In the genomic region with DNA sequence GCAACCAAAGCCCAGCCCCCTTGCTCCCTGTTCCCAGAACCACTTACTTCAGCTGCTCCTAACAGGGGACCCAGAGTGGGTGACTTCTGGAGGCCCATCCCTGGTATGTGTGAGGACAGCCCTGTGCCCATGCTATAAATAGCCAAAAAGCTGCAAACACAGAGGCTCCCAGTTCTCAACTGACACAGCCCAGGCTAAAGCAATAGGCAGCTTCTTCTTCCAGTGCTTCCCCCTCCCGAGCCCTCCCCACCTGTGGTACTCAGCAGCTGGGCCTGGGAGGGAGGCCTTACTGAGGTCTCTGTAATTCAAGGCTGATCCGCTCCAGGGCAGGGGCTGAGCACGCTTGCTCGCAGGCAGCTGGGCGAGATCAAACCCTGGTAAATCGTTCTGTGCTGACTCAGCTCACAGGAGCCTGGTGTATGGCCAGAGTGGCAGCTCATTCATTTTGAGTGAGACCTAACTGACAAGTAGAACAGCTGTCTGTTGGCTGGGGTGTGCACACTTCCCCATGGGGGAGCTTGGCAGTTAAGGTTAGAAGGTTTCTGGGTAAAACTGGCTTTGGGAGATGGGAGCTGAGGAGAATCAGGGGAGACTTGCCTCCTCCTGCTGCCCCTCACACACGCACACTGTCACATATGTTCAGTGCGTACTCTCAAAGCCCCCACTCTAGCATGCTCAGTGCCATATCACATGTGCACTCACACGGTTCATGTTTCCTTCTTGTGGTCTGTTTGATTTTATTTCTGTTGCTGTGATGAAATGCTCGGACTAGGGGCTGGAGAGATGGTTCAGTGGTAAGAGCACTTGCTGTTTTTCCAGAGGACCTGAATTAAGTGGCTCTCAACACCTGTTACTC, we compare ENCODE assay signal across 9 mouse cellular contexts. TPM values are rescaled to one million over a fixed set of nuclear protein-coding genes. Genes with fewer than 3 reads are reported as not detected.
A peak's percentile ranks its signal among the peaks of the same experiment; 100 is the strongest.
DNase-seq lines count a peak whose midpoint lies in the region; ATAC-seq lines count a peak whose summit lies in the region.
"Had no signal": no experiment of that assay in that cellular context is flagged by ENCODE, and none has a peak within 500 bp of the region (broad histone marks: within the 10 kb centered on the region; RNA-seq: fewer than 3 reads in every experiment).

No protein-coding gene starts in this region.

- no peak overlapping the region for H3K27ac ChIP-seq in kidney, embryonic 16.5 days (ENCODE audit: low read length)
- H3K27ac ChIP-seq in intestine, embryonic 14.5 days (ENCODE audit: low read depth), result peak overlapping the region; percentile 6; the same call in 1 of the 2 replicates
- H3K27ac ChIP-seq in lung, embryonic 16.5 days (ENCODE audit: low read length), result no peak overlapping the region

- DNase-seq in kidney, postnatal 14 days, result no peak
- DNase-seq in embryo, embryonic 10 days (ENCODE audit: low spot score), result peak; percentile 36
- peak; percentile 64 for DNase-seq in gastrocnemius, postnatal 10 days
- DNase-seq in intestine, embryonic 14.5 days (ENCODE audit: low spot score), result peak; percentile 70
- peak; percentile 66 for DNase-seq in retina, postnatal 7 days (ENCODE audit: low read depth, low spot score)
- DNase-seq in cerebellum, adult 8-10 months, result no peak

- no peaks in the 10 kb centered on the region for H3K36me3 ChIP-seq in kidney, embryonic 16.5 days (ENCODE audit: insufficient read depth, low read length)
- H3K36me3 ChIP-seq in intestine, embryonic 14.5 days (ENCODE audit: control insufficient read depth, insufficient read depth, low read length), result no peaks in the 10 kb centered on the region
- no peaks in the 10 kb centered on the region for H3K36me3 ChIP-seq in lung, embryonic 16.5 days (ENCODE audit: control insufficient read depth, insufficient read depth, low read length)
- H3K36me3 ChIP-seq: G1E had no signal

- 34% methylated on average over 10 of the region's 10 CpGs for WGBS in kidney, embryonic 16.5 days
- WGBS in intestine, embryonic 14.5 days, result 33% methylated on average over 10 of the region's 10 CpGs
- WGBS in lung, embryonic 16.5 days, result 38% methylated on average over 10 of the region's 10 CpGs

- H3K27me3 ChIP-seq in kidney, embryonic 16.5 days (ENCODE audit: insufficient read depth, low read length), result no peaks in the 10 kb centered on the region
- H3K27me3 ChIP-seq in intestine, embryonic 14.5 days (replicated peaks; ENCODE audit: control insufficient read depth, insufficient read depth, low read length), result no peaks in the 10 kb centered on the region
- no peaks in the 10 kb centered on the region for H3K27me3 ChIP-seq in lung, embryonic 16.5 days (ENCODE audit: control insufficient read depth, insufficient read depth, low read depth, low read length)

- H3K4me3 ChIP-seq in kidney, embryonic 16.5 days (ENCODE audit: low read length), result no peak overlapping the region
- no peak overlapping the region for H3K4me3 ChIP-seq in intestine, embryonic 14.5 days (ENCODE audit: low read depth, low read length)
- no peak overlapping the region for H3K4me3 ChIP-seq in lung, embryonic 16.5 days (ENCODE audit: low read length)

- peak; percentile 84 for ATAC-seq in kidney, embryonic 16.5 days (ENCODE audit: low FRiP score, low TSS enrichment)
- peak; percentile 89 for ATAC-seq in intestine, embryonic 14.5 days (replicated peaks; ENCODE audit: low FRiP score, low TSS enrichment, low read depth)
- ATAC-seq in lung, embryonic 16.5 days (ENCODE audit: low read depth), result peak; percentile 91

- H3K9me3 ChIP-seq in kidney, embryonic 16.5 days (ENCODE audit: low read length), result no peaks in the 10 kb centered on the region
- H3K9me3 ChIP-seq in intestine, embryonic 14.5 days (ENCODE audit: control insufficient read depth, low read length), result no peaks in the 10 kb centered on the region
- no peaks in the 10 kb centered on the region for H3K9me3 ChIP-seq in lung, embryonic 16.5 days (ENCODE audit: control insufficient read depth, low read length)
- H3K9me3 ChIP-seq: G1E had no signal

- H3K4me1 ChIP-seq in kidney, embryonic 16.5 days (ENCODE audit: insufficient read depth, low read length), result peaks cover 13% of the 10 kb centered on the region
- H3K4me1 ChIP-seq in intestine, embryonic 14.5 days (replicated peaks; ENCODE audit: control insufficient read depth, insufficient read depth, low read length), result peaks cover 17% of the 10 kb centered on the region
- H3K4me1 ChIP-seq in lung, embryonic 16.5 days (replicated peaks; ENCODE audit: control insufficient read depth, insufficient read depth, low read length), result peaks cover 14% of the 10 kb centered on the region

- H3K9ac ChIP-seq in kidney, embryonic 16.5 days (replicated peaks; ENCODE audit: low read length), result no peak overlapping the region
- no peak overlapping the region for H3K9ac ChIP-seq in intestine, embryonic 14.5 days (ENCODE audit: low read length)
- no peak overlapping the region for H3K9ac ChIP-seq in lung, embryonic 16.5 days (ENCODE audit: low read length)

- H3K4me2 ChIP-seq in kidney, embryonic 16.5 days (replicated peaks; ENCODE audit: low read depth, low read length), result no peak overlapping the region
- H3K4me2 ChIP-seq in intestine, embryonic 14.5 days (ENCODE audit: low read length), result no peak overlapping the region
- H3K4me2 ChIP-seq in lung, embryonic 16.5 days (ENCODE audit: low read depth, low read length), result no peak overlapping the region

RNA-seq across cellular contexts. Expression of a gene that starts 49.9 kb away (rescaled TPM):
- polyA plus RNA-seq in kidney, embryonic 16.5 days (2015; fragmentation: Nextera tagmentation; extraction: Ambion mirVana), result 14.1 and 14.6 TPM in 2 replicates
- 100 to 1,000 TPM; 104 to 111 TPM for total RNA-seq in gastrocnemius, postnatal 10 days (2021)
- 20.8 and 23.9 TPM in 2 replicates for polyA plus RNA-seq in intestine, embryonic 14.5 days (2014; fragmentation: Nextera tagmentation; extraction: Ambion mirVana)
- polyA plus RNA-seq in lung, embryonic 16.5 days (2015; fragmentation: Nextera tagmentation; extraction: Ambion mirVana), result 16.8 and 17.3 TPM in 2 replicates
- polyA plus RNA-seq: G1E had no signal

Comparison
In these comparisons a context has a peak if more than half of its experiments do, and no peak if none do; other contexts are left out.
1. DNase-seq: peak in embryo, embryonic 10 days (single experiment), gastrocnemius, postnatal 10 days (single experiment), intestine, embryonic 14.5 days (single experiment) and retina, postnatal 7 days (single experiment); none in kidney, postnatal 14 days (single experiment) and cerebellum, adult 8-10 months (single experiment).
2. Peak in every context shown above with its lines, with median percentiles within 50 percentile points of each other: ATAC-seq.